Mouse (Mus musculus) thymus, postnatal 14 days (tissue): ENCODE data around the gene Rapgef4.

ENCODE experiments used
- DNase-seq: peaks from one replicate; pipeline ENCODE4 v3.0.0; 2021

Rapgef4 gene

GRCm38 (mm10) chr2:72201506-72201905, 220.5 kb downstream of the Rapgef4 start:
- peak; percentile 51 for DNase-seq

GRCm38 (mm10) chr2:72202252-72202651, 221.2 kb downstream of the Rapgef4 start:
- DNase-seq, result no peak

DNA sequence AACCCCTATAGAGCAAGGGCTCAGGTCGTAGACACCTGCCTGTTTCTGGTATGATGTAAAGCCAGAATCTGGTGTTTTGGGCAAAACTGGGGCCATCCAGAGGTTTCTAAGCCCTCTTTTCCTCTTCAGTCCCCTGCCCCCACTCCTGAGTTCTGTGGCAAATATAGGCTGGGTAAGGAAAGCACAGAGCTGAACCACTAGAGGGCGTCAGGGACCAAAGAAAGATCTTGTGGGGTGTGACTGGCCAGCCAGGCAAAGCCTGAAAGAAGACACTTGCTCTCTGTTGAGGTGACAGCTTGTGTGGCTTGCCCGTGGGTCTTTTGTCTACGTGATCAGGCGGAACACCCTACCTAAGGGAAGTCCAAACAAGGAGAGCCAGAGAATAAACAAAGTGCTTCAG, 222.6 kb downstream of the Rapgef4 start:
- peak; percentile 91 for DNase-seq

GRCm38 (mm10) chr2:72205869-72206268, 224.8 kb downstream of the Rapgef4 start:
- peak; percentile 73 for DNase-seq

GRCm38 (mm10) chr2:72206530-72207248, 225.6 kb downstream of the Rapgef4 start:
- DNase-seq, result no peak

GRCm38 (mm10) chr2:72217336-72217735, 236.3 kb downstream of the Rapgef4 start:
- no peak for DNase-seq

- peak; percentile 85 for DNase-seq
Observed at GRCm38 (mm10) chr2:72219921-72220320, 238.9 kb downstream of the Rapgef4 start.

GRCm38 (mm10) chr2:72221283-72221682, 240.2 kb downstream of the Rapgef4 start:
- DNase-seq, result no peak

DNA sequence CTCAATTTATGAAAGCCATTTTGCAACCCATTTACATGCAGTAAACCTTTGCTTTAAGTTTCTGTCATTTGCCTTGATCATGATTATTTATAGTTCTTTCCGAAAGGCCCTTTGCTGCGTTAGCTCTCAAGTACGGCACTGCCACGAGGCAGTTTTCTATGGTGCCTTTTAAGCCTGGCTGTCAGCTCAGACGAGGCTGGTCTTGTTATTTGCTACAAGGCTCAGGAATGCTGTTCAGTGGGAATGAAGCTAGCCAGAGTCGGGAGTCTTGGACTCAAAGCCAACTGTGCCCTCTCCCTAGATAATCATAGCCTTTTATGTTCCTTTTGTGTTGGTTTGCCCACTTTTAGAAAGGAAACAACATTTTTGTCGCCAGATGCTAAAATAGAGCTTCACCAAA, 240.7 kb downstream of the Rapgef4 start:
- DNase-seq, result no peak

DNA sequence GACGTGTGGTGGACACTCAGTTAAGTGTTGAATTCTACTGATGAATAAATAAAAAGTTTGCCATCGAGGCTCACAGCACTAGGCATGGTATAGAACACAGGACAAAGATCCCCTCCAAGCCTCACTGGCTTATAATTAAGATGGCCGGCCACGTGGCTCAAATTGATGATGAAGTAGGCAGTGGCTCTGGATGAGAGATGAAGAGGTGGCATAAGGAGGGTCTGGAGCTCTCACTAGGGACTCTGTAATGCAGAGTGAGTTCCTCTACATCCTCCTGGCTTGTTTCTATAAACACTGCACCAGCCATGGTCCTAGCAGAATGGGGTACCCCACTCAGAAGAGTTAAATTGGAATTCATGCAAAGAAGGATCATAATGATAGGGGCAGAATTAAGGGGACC, 241.2 kb downstream of the Rapgef4 start:
- DNase-seq, result no peak

DNA sequence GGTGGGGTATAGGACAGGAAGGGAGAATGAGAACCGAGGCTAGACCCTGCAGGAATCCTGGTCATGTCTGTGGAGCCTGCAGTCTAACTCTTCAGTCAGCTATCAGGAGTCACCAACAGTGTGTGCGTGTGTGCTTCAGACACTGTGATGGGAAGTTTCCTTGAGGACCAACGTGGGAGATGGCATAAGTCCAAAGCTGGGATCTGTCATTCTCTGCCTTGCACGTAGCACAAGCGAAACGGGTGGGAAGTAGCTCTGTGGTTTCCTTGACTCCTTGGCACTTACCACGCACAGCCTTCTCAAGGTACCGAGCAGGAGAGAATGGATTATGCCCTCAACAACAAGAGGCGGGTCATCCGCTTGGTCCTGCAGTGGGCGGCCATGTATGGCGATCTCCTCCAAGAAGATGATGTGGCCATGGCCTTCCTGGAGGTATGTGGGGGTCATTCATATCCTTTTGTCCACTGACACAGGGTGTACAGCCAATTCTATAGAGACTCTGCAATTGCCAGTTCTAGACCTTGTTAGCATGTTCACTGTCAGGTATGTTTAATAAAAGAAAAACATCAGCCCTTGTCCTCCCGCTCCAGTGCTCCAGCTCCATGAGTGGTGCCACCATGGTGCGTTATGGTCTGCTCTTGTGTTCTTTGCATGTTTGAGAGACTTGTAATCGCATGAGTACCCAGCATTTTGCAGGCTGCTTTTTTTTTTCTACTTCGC, 241.9 kb downstream of the Rapgef4 start:
- DNase-seq, result no peak

- no peak for DNase-seq
Observed at GRCm38 (mm10) chr2:72223479-72223878, 242.4 kb downstream of the Rapgef4 start.

GRCm38 (mm10) chr2:72226006-72226405, 245.0 kb downstream of the Rapgef4 start:
- DNase-seq, result no peak

DNA sequence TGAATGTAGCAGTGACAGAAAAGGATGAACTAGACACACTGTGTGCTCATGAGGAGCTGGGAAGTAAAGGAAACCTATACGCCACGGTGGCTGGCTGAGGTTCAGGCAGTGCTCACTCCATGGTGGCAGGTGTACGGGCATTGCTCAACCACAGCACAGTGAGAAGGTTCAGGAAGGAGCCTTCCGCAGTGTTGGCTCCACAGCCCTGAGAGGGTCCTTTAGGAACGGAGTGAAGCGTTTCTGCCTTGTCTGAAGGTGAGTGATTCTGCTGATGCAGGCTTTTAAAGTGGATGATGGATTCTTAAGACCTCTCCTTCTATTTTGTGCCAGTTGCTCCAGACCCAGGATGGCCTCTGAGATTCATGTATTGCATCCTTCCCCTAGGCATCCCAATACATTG, 246.4 kb downstream of the Rapgef4 start:
- no peak for DNase-seq

- DNase-seq, result no peak
Observed at GRCm38 (mm10) chr2:72228881-72229280, 247.8 kb downstream of the Rapgef4 start.

GRCm38 (mm10) chr2:72230545-72230944, 249.5 kb downstream of the Rapgef4 start:
- DNase-seq, result no peak

DNA sequence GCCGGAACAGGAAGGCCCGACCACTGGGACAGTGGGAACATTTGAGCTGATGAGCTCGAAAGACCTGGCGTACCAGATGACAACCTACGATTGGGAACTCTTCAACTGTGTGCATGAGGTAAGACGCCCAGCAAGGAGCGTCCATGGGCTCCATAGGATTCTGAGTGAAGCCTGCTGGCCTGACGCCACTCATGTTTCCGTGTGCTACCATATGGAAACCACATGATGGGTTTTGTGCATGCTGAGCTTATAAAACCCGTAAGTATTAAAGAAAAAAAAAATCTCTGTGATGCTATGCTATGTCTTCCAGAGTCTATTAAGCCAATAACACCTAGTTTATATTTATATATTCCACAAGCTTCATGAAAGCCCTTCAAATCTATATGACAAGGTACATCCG, 253.0 kb downstream of the Rapgef4 start:
- DNase-seq, result no peak

- DNase-seq, result peak; percentile 76
Observed at GRCm38 (mm10) chr2:72234943-72235342, 253.9 kb downstream of the Rapgef4 start.

DNA sequence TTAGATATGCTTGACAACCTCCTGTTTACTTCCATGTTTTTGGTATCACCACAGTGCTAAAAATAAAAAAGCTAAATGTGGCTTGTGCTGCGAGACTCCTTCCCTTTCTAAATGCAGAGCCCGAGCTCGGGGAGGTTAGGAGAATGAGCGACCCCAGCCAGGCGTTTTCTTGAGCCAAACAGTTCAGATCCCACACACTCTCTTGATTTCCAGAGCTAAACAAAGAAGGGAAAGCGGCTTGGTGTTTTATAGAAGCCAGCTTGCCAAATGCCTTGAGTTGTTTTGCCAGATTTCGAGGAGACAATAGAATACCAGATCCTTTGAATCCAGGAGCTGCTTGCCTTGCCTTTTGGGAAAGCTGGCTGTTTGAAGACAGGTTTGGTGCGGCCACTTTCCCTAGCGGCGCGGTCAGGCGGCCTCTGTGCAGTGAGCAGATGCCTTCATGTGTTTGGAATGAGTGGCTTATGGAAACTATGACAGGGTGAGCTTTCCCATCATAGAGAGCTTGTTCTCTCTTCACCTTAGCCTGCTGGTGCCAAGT, 254.4 kb downstream of the Rapgef4 start:
- no peak for DNase-seq

DNA sequence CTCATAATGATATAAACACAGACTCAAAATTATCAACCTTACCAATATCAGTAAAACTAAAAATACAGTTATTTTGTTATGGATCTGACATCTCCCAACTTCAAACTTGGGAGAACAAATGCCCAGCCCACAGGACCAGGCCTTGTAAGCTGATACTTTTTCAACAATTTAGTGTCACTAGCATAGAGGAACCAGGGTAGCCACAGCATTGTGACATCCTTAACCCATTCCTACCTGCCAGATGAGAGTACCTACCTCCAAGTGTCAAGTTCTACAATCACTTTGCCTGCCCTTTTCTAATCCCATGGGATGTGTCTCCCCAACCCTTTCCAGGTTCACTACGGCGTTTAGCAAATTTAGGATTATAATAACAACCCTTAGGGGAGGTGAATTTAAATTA, 257.4 kb downstream of the Rapgef4 start:
- DNase-seq, result no peak

- DNase-seq, result no peak
Observed at GRCm38 (mm10) chr2:72238925-72239324, 257.9 kb downstream of the Rapgef4 start.

- DNase-seq, result no peak
Observed at GRCm38 (mm10) chr2:72239456-72239855, 258.4 kb downstream of the Rapgef4 start.

DNA sequence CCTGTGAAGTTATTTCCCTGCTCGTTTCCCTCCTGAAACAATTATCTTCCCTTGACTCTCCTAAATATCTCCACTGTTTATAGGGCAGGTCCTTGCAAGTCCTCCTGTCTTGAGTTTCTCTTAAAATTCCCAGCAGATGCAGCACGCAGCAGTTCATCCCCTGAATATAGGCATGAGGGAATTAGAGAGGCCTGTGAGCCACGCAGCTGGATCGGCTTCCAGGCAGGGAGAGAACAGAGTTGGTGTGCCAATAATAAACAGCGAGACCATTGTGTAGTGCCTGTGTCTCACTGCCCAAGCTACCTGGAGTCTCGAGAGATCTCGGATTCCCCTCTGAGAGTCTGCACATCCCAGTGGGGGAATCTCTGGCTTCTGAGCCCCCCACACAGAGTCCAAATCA, 259.0 kb downstream of the Rapgef4 start:
- DNase-seq, result no peak

DNA sequence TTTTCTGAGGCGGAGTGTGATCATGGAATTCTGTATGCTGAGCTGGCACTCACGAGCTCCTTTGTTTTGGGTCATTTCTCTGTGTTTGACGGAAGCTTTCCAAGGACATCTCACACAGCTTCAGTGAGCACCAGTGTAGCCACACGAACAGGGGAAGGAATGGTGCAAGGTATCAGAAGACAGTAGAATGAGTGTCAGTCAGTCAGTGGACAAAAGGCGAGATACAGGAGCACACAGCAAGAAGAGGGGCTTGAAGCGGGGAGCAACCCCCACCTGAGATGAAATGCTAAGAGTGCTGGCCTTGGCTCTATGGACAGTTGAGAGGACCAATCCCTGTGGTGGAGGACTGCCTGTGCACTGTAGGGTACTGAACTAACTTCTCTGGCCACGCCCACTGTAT, 259.7 kb downstream of the Rapgef4 start:
- DNase-seq, result no peak
